Comparison of ENCODE assay signal across 18 mouse cellular contexts in the genomic region with DNA sequence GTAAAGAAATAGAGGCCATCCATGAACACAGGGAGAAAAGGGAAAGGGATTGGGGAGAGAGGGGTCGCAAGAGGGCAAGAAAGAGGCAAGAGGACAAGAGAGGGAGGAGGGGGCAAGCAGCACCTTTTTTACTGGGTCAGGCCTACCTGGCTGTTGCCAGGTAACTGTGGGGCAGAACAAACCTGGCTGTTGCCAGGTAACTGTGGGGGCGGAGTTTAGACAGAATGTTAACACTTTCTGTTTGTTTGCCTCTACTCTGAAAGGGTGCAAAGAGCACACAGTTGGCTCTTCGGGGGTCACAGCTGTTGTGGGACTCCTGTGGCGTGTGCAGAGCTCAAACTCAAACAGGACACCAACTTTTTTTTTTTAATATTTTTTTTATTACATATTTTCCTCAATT.
A peak's percentile ranks its signal among the peaks of the same experiment; 100 is the strongest.
DNase-seq lines count a peak whose midpoint lies in the region; ATAC-seq lines count a peak whose summit lies in the region.
"Had no signal": no experiment of that assay in that cellular context is flagged by ENCODE, and none has a peak within 500 bp of the region (broad histone marks: within the 10 kb centered on the region; RNA-seq: fewer than 3 reads in every experiment).

No protein-coding gene starts in this region.

- no peak overlapping the region for H3K4me3 ChIP-seq in kidney, embryonic 15.5 days (replicated peaks)
- H3K4me3 ChIP-seq in liver, embryonic 12.5 days: no peak overlapping the region
- H3K4me3 ChIP-seq in stomach, embryonic 16.5 days (replicated peaks; ENCODE audit: low read length): no peak overlapping the region
- no peak overlapping the region for H3K4me3 ChIP-seq in heart, embryonic 12.5 days
- H3K4me3 ChIP-seq: embryonic facial prominence, embryonic 15.5 days; forebrain, embryonic 10.5 days; limb, embryonic 12.5 days had no signal

- no peak; the same call in 1 of the 2 replicates for ATAC-seq in kidney, embryonic 15.5 days (replicated peaks; ENCODE audit: low FRiP score)
- ATAC-seq in liver, embryonic 12.5 days: 0 out of 2 replicates have a peak, but pooled peaks have one; percentile 48
- ATAC-seq in stomach, embryonic 16.5 days (ENCODE audit: insufficient read depth, low FRiP score): peak; percentile 65; the same call in 1 of the 2 replicates
- ATAC-seq in heart, embryonic 12.5 days (ENCODE audit: insufficient number of reproducible peaks, low FRiP score): no peak
- ATAC-seq in megakaryocyte progenitor cell, adult 5-6 weeks (replicated peaks; ENCODE audit: poor library complexity): no peak
- ATAC-seq: midbrain, embryonic 16.5 days had no signal

- no peaks in the 10 kb centered on the region for H3K27me3 ChIP-seq in kidney, embryonic 15.5 days
- H3K27me3 ChIP-seq in liver, embryonic 12.5 days (replicated peaks): no peaks in the 10 kb centered on the region
- no peaks in the 10 kb centered on the region for H3K27me3 ChIP-seq in stomach, embryonic 16.5 days (ENCODE audit: control insufficient read depth, insufficient read depth, low read length)
- no peaks in the 10 kb centered on the region for H3K27me3 ChIP-seq in heart, embryonic 12.5 days (replicated peaks)
- H3K27me3 ChIP-seq: embryonic facial prominence, embryonic 15.5 days; limb, embryonic 12.5 days had no signal

- peaks cover 15% of the 10 kb centered on the region for H3K4me1 ChIP-seq in kidney, embryonic 15.5 days
- no peaks in the 10 kb centered on the region for H3K4me1 ChIP-seq in liver, embryonic 12.5 days
- H3K4me1 ChIP-seq in stomach, embryonic 16.5 days (ENCODE audit: control insufficient read depth, insufficient read depth, low read length): peaks cover 5% of the 10 kb centered on the region
- H3K4me1 ChIP-seq in heart, embryonic 12.5 days (replicated peaks): peaks cover 19% of the 10 kb centered on the region
- H3K4me1 ChIP-seq: embryonic facial prominence, embryonic 15.5 days had no signal

- H3K27ac ChIP-seq in kidney, embryonic 15.5 days: no peak overlapping the region
- H3K27ac ChIP-seq in liver, embryonic 12.5 days: no peak overlapping the region
- H3K27ac ChIP-seq in stomach, embryonic 16.5 days (ENCODE audit: low read length): no peak overlapping the region
- no peak overlapping the region for H3K27ac ChIP-seq in heart, embryonic 12.5 days (ENCODE audit: poor library complexity, severe bottlenecking)
- H3K27ac ChIP-seq: embryonic facial prominence, embryonic 15.5 days; forebrain, embryonic 10.5 days; limb, embryonic 12.5 days had no signal

- H3K4me2 ChIP-seq in kidney, embryonic 15.5 days: no peak overlapping the region
- H3K4me2 ChIP-seq in liver, embryonic 12.5 days: no peak overlapping the region
- no peak overlapping the region for H3K4me2 ChIP-seq in stomach, embryonic 16.5 days (ENCODE audit: low read depth, low read length)
- no peak overlapping the region for H3K4me2 ChIP-seq in heart, embryonic 12.5 days
- H3K4me2 ChIP-seq: embryonic facial prominence, embryonic 15.5 days; limb, embryonic 12.5 days had no signal

- H3K9ac ChIP-seq in kidney, embryonic 15.5 days: no peak overlapping the region
- H3K9ac ChIP-seq in liver, embryonic 12.5 days: no peak overlapping the region
- H3K9ac ChIP-seq in stomach, embryonic 16.5 days (ENCODE audit: low read length): no peak overlapping the region
- H3K9ac ChIP-seq in heart, embryonic 12.5 days: no peak overlapping the region
- H3K9ac ChIP-seq: embryonic facial prominence, embryonic 15.5 days; limb, embryonic 12.5 days had no signal

- DNase-seq in kidney, adult 18-20 months: peak; percentile 26
- DNase-seq in kidney, adult 8-10 months: peak; percentile 38 to 42
- no peak for DNase-seq in spleen, adult 18-20 months
- DNase-seq: adrenal gland, adult 2 months; cerebellum, postnatal 10 days; embryo, embryonic 11 days; gastrocnemius, postnatal 14 days; right cerebral cortex, adult 18-20 months; thymus, adult 18-20 months had no signal

- 0 out of 2 replicates have a peak, but pooled peaks cover 2% of the 10 kb centered on the region for H3K9me3 ChIP-seq in kidney, embryonic 15.5 days (replicated peaks)
- H3K9me3 ChIP-seq in liver, embryonic 12.5 days (replicated peaks): no peaks in the 10 kb centered on the region
- no peaks in the 10 kb centered on the region for H3K9me3 ChIP-seq in stomach, embryonic 16.5 days (replicated peaks; ENCODE audit: control insufficient read depth, low read length)
- no peaks in the 10 kb centered on the region for H3K9me3 ChIP-seq in heart, embryonic 12.5 days (replicated peaks)
- H3K9me3 ChIP-seq: embryonic facial prominence, embryonic 15.5 days; forebrain, embryonic 10.5 days; limb, embryonic 12.5 days had no signal

- no peaks in the 10 kb centered on the region for H3K36me3 ChIP-seq in kidney, embryonic 15.5 days
- no peaks in the 10 kb centered on the region for H3K36me3 ChIP-seq in liver, embryonic 12.5 days
- no peaks in the 10 kb centered on the region for H3K36me3 ChIP-seq in stomach, embryonic 16.5 days (ENCODE audit: control insufficient read depth, insufficient read depth, low read length)
- no peaks in the 10 kb centered on the region for H3K36me3 ChIP-seq in heart, embryonic 12.5 days
- H3K36me3 ChIP-seq: embryonic facial prominence, embryonic 15.5 days; forebrain, embryonic 10.5 days; limb, embryonic 12.5 days had no signal

- WGBS in kidney, embryonic 15.5 days: 87% methylated on average over 4 of the region's 4 CpGs
- 57% methylated on average over 4 of the region's 4 CpGs for WGBS in liver, embryonic 12.5 days (ENCODE audit: insufficient replicate concordance)
- WGBS in stomach, embryonic 16.5 days: 61% methylated on average over 4 of the region's 4 CpGs
- 73% methylated on average over 4 of the region's 4 CpGs for WGBS in heart, embryonic 12.5 days

Comparison
In these comparisons a context has a peak if more than half of its experiments do, and no peak if none do; other contexts are left out.
1. DNase-seq: peak in kidney, adult 18-20 months (single experiment) and kidney, adult 8-10 months (2 of 2); none in spleen, adult 18-20 months (0 of 2).
2. ATAC-seq: peak in liver, embryonic 12.5 days (single experiment) and stomach, embryonic 16.5 days (single experiment); none in kidney, embryonic 15.5 days (single experiment), heart, embryonic 12.5 days (single experiment) and megakaryocyte progenitor cell, adult 5-6 weeks (single experiment).